43 mouse cellular contexts compared by ENCODE assay signal in the genomic region with DNA sequence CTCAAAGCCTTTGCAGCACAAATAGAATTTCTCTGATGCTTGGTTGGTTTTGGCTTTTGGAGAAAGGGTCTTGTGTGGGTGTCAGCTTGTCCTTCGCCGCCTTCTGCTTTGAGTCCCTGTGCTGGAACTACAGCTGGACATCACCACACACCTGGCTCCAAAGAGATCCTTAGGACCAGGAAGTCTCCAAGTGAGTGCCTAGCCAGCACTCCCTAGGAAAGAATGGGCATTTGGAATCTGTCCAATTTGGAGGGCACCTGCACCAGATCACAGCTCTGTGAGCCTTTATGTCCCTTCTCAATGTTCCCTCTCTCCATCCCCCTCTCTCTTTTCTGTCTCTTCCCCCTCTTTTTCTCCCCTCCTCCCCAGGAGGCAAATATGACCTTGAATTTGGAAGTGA. TPM values are rescaled to one million over a fixed set of nuclear protein-coding genes. Genes with fewer than 3 reads are reported as not detected.
"Had no signal": no experiment of that assay in that cellular context is flagged by ENCODE, and none has a peak within 500 bp of the region (broad histone marks: within the 10 kb centered on the region; RNA-seq: fewer than 3 reads in every experiment).

No protein-coding gene starts in this region.

- ATAC-seq: hindbrain, embryonic 16.5 days; hindbrain, postnatal 0 days; inflammation-experienced regulatory T-cells, adult 6 months; intestine, embryonic 15.5 days; intestine, embryonic 16.5 days; intestine, postnatal 0 days had no signal

- H3K27me3 ChIP-seq: heart, embryonic 12.5 days; heart, embryonic 13.5 days; heart, embryonic 15.5 days; hindbrain, embryonic 12.5 days; hindbrain, embryonic 13.5 days; hindbrain, embryonic 15.5 days; intestine, embryonic 15.5 days; kidney, embryonic 15.5 days had no signal

- H3K4me2 ChIP-seq: heart, embryonic 11.5 days; heart, embryonic 12.5 days; heart, embryonic 13.5 days; heart, embryonic 15.5 days; hindbrain, embryonic 12.5 days; hindbrain, embryonic 13.5 days; hindbrain, embryonic 14.5 days; hindbrain, embryonic 15.5 days; intestine, embryonic 15.5 days; kidney, embryonic 15.5 days had no signal

- H3K4me1 ChIP-seq: heart, embryonic 10.5 days; heart, embryonic 12.5 days; heart, embryonic 13.5 days; heart, embryonic 15.5 days; hindbrain, embryonic 10.5 days; hindbrain, embryonic 12.5 days; hindbrain, embryonic 13.5 days; hindbrain, embryonic 15.5 days; intestine, embryonic 15.5 days; kidney, embryonic 15.5 days had no signal

- H3K36me3 ChIP-seq: heart, embryonic 10.5 days; heart, embryonic 12.5 days; heart, embryonic 13.5 days; heart, embryonic 15.5 days; hindbrain, embryonic 10.5 days; hindbrain, embryonic 12.5 days; hindbrain, embryonic 13.5 days; hindbrain, embryonic 15.5 days; intestine, embryonic 15.5 days; kidney, embryonic 15.5 days had no signal

- H3K9me3 ChIP-seq: heart, embryonic 10.5 days; heart, embryonic 12.5 days; heart, embryonic 13.5 days; heart, embryonic 15.5 days; hindbrain, embryonic 10.5 days; hindbrain, embryonic 12.5 days; hindbrain, embryonic 13.5 days; hindbrain, embryonic 15.5 days; intestine, embryonic 15.5 days; kidney, embryonic 15.5 days had no signal

- H3K4me3 ChIP-seq: heart, embryonic 10.5 days; heart, embryonic 12.5 days; heart, embryonic 13.5 days; heart, embryonic 15.5 days; hindbrain, embryonic 10.5 days; hindbrain, embryonic 12.5 days; hindbrain, embryonic 13.5 days; hindbrain, embryonic 15.5 days; intestine, embryonic 15.5 days; kidney, embryonic 15.5 days; layer of hippocampus, adult 2 months had no signal

- DNase-seq: heart, postnatal 10 days; heart, postnatal 14 days; heart, postnatal 36 days; heart, postnatal 4 days; kidney, adult 11 months; kidney, adult 18-20 months; kidney, adult 2 months; kidney, adult 8-10 months; kidney, adult 9 months; kidney, postnatal 10 days; kidney, postnatal 14 days; kidney, postnatal 25 days; kidney, postnatal 36 days; kidney, postnatal 4 days; layer of hippocampus, adult 9-11 months; layer of hippocampus, postnatal 36 days had no signal

- H3K27ac ChIP-seq: heart, embryonic 10.5 days; heart, embryonic 13.5 days; heart, embryonic 15.5 days; hindbrain, embryonic 10.5 days; hindbrain, embryonic 12.5 days; hindbrain, embryonic 13.5 days; hindbrain, embryonic 14.5 days; hindbrain, embryonic 15.5 days; hindbrain, postnatal 0 days; intestine, embryonic 15.5 days; kidney, embryonic 15.5 days; kidney, postnatal 0 days; layer of hippocampus, adult 2 months had no signal

- H3K9ac ChIP-seq: heart, embryonic 12.5 days; heart, embryonic 13.5 days; heart, embryonic 15.5 days; hindbrain, embryonic 12.5 days; hindbrain, embryonic 13.5 days; hindbrain, embryonic 14.5 days; hindbrain, embryonic 15.5 days; intestine, embryonic 15.5 days; kidney, embryonic 15.5 days had no signal

RNA-seq across cellular contexts. Expression of gene Gm49496, which starts 25.5 kb away (rescaled TPM):
- polyA plus RNA-seq: heart, embryonic 10.5 days; heart, embryonic 11.5 days; heart, embryonic 12.5 days; heart, embryonic 13.5 days; heart, embryonic 14.5 days; heart, embryonic 15.5 days; heart, embryonic 16.5 days; heart, postnatal 0 days; hindbrain, embryonic 10.5 days; hindbrain, embryonic 11.5 days; hindbrain, embryonic 12.5 days; hindbrain, embryonic 13.5 days; hindbrain, embryonic 14.5 days; hindbrain, embryonic 15.5 days; hindbrain, embryonic 16.5 days; hindbrain, postnatal 0 days; inflammation-experienced regulatory T-cells, adult 6 months; intestine, embryonic 14.5 days; intestine, embryonic 15.5 days; intestine, postnatal 0 days; kidney, adult 2 months; kidney, embryonic 14.5 days; kidney, embryonic 15.5 days; kidney, embryonic 16.5 days; kidney, postnatal 0 days; large intestine, adult 2 months had no signal
